Mouse (Mus musculus) Patski (cell line): ENCODE results near the gene Zfp628. TPM values are rescaled to one million over a fixed set of nuclear protein-coding genes. Genes with fewer than 3 reads are reported as not detected.

Experiments
- ATAC-seq: fragments of 100-300 bp; one replicate; pipeline ENCODE4 v1.8.0; 2021
- CTCF ChIA-PET: fragments of 350-600 bp; sonication (Branson Sonifier 250); formaldehyde crosslinking; loops from one replicate; lab custom pipeline; 2022; ENCODE audit warnings: inconsistent platforms; lab: Charles Lee
- POLR2A ChIA-PET: fragments of 350-600 bp; sonication (Branson Sonifier 250); formaldehyde crosslinking; loops from one replicate; lab custom pipeline; 2022; ENCODE audit warnings: antibody characterized with exemption, inconsistent platforms; lab: Charles Lee
- DNase-seq: peaks from one replicate; pipeline ENCODE4 v3.0.0-alpha.2; 2011; ENCODE audit warnings: low read depth, low spot score
- H3K27me3 ChIP-seq: fragments of 371-371 bp; one replicate; pipeline ENCODE4 v1.5.1; 2021
- CTCF ChIP-seq: fragments of 100-300 bp; IDR thresholded peaks from one replicate; pipeline ENCODE4 v1.5.1; 2021
- in situ Hi-C: fragments of 300-500 bp; cut with MboI; formaldehyde crosslinking; loops from 3 replicates; pipeline ENCODE4 v1.11.1; 2018; ENCODE audit warnings: low pct_unique_long_range_greater_than_20kb, mixed read lengths
- polyA plus RNA-seq: library from polyadenylated mRNA; unstranded; gene quantifications from one replicate; pipeline ENCODE4 v1.2.3, GENCODE M21; 2021

The Zfp628 gene
- polyA plus RNA-seq, 1 experiment from 2014 or later, result 8.1 TPM

DNA sequence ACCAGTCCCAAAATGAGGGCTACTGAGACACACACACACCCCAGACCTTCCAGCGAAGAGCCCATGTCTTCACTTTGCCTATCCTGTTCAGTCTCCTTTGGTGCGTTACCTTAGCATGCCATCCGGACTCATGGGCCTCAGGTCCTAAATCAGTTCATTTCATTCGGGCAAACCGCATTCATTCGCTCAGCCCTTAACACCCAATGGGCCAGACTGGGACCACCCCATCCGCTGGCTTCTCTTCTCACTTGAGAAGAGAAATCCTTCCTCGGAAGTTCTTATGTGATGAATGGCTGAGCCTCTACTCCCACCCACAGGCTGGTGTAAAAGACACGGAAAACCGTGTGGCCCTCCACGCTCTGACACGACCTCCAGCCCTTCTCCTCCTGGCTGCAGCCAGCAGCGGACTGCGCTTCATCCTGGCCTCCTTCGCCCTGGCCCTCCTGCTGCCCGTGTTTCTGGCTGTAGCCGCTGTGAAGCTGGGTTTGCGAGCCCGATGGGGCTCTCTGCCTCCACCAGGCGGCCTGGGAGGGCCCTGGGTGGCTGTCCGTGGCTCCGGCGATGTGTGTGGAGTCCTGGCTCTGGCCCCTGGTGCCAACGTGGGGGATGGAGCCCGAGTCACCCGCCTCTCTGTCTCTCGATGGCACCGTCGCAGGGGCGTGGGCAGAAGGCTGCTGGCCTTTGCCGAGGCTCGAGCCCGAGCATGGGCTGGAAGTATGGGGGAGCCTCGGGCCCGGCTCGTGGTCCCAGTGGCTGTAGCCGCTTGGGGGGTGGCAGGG lies 8.8 kb downstream of the Zfp628 start:
- POLR2A ChIA-PET, result no interaction called here
- in situ Hi-C loops, result no loop called here
- no peak for DNase-seq
- ATAC-seq, result no peak
- H3K27me3 ChIP-seq, result no peaks in the 10 kb centered on the region
- TF ChIP-seq CTCF, result no peak
- CTCF ChIA-PET, result interaction anchor here (0.9 kb wide), 1 partner anchor 10 kb away, joined by 3 read pairs; no protein-coding TSS in a partner anchor

DNA sequence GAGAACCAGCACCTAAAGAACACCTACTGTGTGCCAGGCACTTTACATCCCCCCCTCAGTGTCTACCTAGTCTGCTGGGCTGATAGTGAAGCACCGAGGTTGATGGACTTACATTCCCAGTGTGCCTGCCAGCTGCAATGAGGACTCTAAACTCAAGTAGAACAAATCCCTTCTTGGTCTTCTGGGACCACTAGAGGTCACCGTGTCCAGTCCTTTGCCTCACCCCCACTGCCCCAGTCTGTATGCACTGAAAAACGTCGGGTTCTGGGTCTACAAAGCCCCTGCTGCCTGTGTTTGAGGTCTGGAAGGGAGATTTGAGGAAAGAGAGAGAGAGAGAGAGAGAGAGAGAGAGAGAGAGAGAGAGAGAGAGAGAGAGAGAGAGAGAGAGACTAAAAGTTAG lies 9.5 kb downstream of the Zfp628 start:
- ATAC-seq (no peak), DNase-seq (no peak)
- in situ Hi-C loops, result no loop called here
- no peaks in the 10 kb centered on the region for H3K27me3 ChIP-seq
- ChIA-PET CTCF (no interaction called here), POLR2A (interaction anchor here (0.7 to 1.0 kb wide), 2 partner anchors 9 to 1708 kb away, joined by 3 read pairs; no protein-coding TSS in a partner anchor)
- TF ChIP-seq CTCF, result no peak

DNA sequence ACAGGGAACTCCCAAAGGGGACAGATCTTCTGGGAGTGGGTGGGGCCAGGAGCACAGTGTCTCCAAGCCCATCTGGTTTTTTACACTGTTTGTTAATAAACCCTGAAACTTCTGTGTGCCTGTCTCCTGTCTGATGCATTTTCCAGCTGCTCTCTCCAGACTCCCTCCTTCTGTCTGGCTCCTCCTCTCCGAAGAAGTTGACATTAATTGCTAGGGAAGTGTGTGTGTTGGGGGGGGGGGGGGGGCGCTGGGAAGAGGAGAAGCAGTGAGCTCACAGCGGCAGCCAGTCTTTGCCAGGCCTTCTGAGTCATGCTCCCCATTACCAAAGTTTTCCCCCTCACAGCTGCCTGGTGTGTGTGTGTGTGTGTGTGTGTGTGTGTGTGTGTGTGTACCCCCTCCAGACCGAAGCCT lies 9.9 kb downstream of the Zfp628 start:
- peak; percentile 29 for ATAC-seq
- POLR2A ChIA-PET, result interaction anchor here (0.7 to 1.0 kb wide), 2 partner anchors 9 to 1708 kb away, joined by 3 read pairs; no protein-coding TSS in a partner anchor
- TF ChIP-seq CTCF, result no peak
- CTCF ChIA-PET, result interaction anchor here (0.7 to 1.0 kb wide), 3 partner anchors 9 to 16 kb away, joined by 3 to 4 read pairs (median 3); partner anchors contain the start of gene Zfp628
- peak; percentile 41 for DNase-seq
- in situ Hi-C loops, result no loop called here
- no peaks in the 10 kb centered on the region for H3K27me3 ChIP-seq

DNA sequence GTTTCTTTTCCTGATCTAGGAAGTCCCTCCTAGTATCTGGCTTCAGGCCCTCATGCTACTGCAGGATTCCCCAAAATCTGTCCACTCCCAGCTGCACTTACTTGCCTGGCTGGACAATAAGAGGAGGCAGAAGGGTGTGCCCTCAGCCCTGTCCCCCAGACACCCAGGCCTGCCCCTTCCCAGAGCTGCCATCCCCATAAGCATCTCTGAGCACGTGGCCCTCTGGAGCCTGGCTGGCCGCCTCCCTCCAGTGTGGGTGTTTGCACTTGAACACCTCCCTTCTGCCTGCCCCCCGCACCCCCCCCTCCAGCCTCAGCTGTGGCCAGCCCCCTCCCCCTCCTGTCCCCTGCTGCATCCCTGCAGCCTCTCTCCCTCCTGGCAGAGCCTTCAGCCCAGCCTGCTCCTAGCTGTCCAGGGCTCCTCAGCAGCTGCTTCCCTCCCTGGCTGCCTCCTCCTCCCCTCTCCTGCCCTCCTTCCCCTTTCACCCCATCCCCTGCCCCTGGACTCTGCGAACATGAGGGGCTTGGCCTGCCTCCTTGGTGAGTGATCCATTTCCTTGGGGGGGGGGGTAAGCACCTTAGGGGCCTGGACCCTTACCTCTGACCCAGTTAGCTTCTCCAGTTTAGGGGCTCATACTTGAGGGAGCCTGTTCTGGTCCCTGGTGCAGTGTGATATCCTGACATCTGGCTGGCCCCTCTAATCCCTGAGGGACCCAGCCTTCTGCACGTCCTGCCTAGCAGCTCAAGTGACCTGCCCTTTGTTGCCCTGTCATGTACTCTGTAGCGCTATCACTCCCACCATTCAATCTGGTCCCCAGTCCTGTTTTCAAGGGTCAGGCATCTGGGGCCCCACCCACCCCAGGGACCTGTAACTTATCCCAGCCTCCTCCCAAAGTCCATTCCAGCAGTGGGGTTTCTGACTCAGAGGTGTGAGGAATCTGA lies 10.7 kb downstream of the Zfp628 start, which contains the start of gene Ssc5d:
Gene Ssc5d, plus strand, starts transcription at position 345 of the 941 bp plus-strand sequence.
- DNase-seq (no peak), ATAC-seq (peak; percentile 25)
- in situ Hi-C loops, result no loop called here
- ChIA-PET POLR2A (interaction anchor here (0.7 to 1.0 kb wide), 2 partner anchors 10 to 1709 kb away, joined by 3 read pairs; no protein-coding TSS in a partner anchor), CTCF (interaction anchor here (0.7 to 1.0 kb wide), 3 partner anchors 9 to 15 kb away, joined by 3 to 4 read pairs (median 3); partner anchors contain the start of gene Zfp628)
- no peak for TF ChIP-seq CTCF
- no peaks in the 10 kb centered on the region for H3K27me3 ChIP-seq

DNA sequence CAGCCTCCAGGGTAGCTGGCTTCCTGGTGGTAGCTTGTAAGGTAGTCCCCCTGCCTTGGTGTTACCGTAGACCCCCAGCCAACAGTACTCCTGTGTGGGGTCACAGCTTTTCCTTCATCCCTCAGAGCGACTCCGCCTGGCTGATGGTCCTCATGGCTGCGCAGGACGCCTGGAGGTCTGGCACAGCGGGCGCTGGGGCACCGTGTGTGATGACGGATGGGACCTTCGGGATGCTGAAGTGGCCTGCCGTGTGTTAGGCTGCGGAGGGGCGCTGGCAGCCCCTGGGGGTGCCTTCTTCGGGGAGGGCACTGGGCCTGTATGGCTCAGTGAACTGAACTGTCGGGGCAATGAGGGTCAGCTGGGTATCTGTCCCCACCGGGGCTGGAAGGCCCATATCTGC lies 11.8 kb downstream of the Zfp628 start:
- POLR2A ChIA-PET, result interaction anchor here (0.6 kb wide), 1 partner anchor 22 kb away, joined by 6 read pairs; no protein-coding TSS in a partner anchor
- no peak for TF ChIP-seq CTCF
- CTCF ChIA-PET, result interaction anchor here (1.3 kb wide), 1 partner anchor 13 kb away, joined by 4 read pairs; no protein-coding TSS in a partner anchor
- ATAC-seq (no peak), DNase-seq (no peak)
- in situ Hi-C loops, result no loop called here
- no peaks in the 10 kb centered on the region for H3K27me3 ChIP-seq

DNA sequence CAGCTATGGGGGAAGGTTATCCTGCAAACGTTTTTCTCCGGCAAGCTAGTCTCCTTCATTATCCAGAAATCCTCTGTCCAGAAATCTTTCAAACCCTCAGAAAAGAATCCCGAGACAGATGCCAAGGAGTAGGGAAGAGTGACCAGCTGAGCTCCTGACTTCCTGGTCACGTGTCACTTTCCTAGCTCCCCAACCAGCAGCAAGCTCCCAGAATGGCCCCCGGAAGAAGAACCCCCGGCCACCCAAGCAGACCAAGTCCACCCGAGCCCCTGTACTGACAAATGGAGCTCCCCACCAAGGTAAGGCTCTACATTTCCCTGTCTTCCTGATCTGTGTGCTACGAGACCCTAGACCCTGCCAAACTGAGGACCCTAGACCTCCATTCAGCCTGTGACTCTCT lies 12.7 kb downstream of the Zfp628 start:
- no peak for ATAC-seq
- CTCF ChIA-PET, result interaction anchor here (1.3 kb wide), 1 partner anchor 12 kb away, joined by 4 read pairs; no protein-coding TSS in a partner anchor
- no peak for TF ChIP-seq CTCF
- POLR2A ChIA-PET, result interaction anchor here (0.6 kb wide), 1 partner anchor 23 kb away, joined by 6 read pairs; no protein-coding TSS in a partner anchor
- DNase-seq, result no peak
- no peaks in the 10 kb centered on the region for H3K27me3 ChIP-seq
- in situ Hi-C loops, result no loop called here

DNA sequence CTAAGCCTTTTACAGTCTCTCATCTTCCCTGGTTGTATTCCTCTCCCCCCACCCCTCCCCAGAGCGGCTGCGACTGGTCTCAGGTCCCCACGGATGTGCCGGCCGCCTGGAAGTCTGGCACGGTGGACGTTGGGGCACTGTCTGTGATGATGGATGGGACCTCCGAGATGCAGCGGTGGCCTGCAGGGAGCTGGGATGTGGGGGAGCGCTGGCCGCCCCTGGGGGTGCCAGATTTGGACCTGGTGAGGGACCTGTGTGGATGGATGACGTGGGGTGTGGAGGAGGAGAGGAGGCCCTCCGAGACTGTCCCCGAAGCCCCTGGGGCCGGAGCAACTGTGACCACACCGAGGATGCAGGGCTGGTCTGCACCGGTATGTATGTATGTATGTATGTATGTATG lies 13.3 kb downstream of the Zfp628 start:
- H3K27me3 ChIP-seq, result no peaks in the 10 kb centered on the region
- in situ Hi-C loops, result no loop called here
- no peak for DNase-seq
- TF ChIP-seq CTCF, result no peak
- POLR2A ChIA-PET, result no interaction called here
- CTCF ChIA-PET, result interaction anchor here (1.3 kb wide), 1 partner anchor 12 kb away, joined by 4 read pairs; no protein-coding TSS in a partner anchor
- no peak for ATAC-seq

DNA sequence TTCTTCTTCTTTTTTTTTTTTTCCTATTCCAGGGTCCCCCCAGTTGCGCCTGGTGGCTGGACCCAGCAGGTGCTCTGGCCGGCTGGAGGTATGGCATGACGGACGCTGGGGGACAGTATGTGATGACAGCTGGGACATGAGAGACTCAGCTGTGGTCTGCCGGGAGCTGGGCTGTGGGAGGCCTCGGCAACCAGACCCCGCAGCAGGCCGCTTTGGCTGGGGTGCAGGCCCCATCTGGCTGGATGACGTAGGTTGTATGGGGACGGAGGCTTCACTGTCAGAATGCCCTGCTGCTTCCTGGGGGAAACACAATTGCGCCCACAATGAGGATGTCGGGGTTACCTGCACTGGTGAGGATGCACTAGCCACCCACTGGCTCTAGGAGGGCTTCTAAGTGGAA lies 18.1 kb downstream of the Zfp628 start:
- no peak for TF ChIP-seq CTCF
- ChIA-PET CTCF (interaction anchor here (1.5 kb wide), 1 partner anchor 10 kb away, joined by 3 read pairs; no protein-coding TSS in a partner anchor), POLR2A (no interaction called here)
- in situ Hi-C loops, result no loop called here
- no peaks in the 10 kb centered on the region for H3K27me3 ChIP-seq
- ATAC-seq, result no peak
- no peak for DNase-seq

DNA sequence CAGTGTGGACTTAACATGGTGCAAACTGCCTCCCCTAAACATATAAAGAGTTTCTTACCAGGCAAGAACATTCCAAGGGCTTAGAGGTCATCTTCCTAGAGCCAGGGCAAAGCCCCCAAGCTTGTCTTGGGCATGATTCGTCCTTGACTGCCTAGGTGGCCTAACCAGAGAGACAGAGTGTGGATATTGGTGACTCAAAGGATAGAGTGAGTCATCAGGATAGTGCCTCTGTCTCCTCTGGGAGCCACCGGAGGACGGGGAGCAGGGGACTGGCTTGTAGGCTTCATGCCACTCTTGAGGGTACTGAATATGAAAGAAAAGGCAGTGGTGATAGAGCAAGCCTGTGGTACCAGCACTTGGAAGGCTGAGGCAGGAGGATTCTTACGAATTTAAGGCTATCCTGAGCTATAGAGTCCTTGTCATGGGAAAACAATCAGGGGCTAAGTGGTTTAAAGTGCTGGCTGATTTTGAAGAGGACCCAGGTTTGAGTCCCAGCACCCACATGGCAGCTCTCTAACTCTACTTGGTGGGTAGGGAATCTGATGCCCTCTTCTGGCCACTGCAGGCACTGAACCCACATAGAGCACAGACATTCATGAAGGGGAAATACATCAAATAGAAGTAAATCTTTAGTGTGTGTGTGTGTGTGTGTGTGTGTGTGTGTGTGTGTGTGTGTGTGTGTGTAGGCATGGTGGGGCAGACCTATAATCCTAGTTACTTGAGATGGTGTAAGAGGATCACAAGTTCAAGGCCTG lies 19.3 kb downstream of the Zfp628 start:
- ChIA-PET CTCF (interaction anchor here (1.1 to 1.5 kb wide), 2 partner anchors 11 to 14 kb away, joined by 3 read pairs; no protein-coding TSS in a partner anchor), POLR2A (no interaction called here)
- TF ChIP-seq CTCF, result no peak
- in situ Hi-C loops, result no loop called here
- no peaks in the 10 kb centered on the region for H3K27me3 ChIP-seq
- DNase-seq, result no peak
- peak; percentile 54 for ATAC-seq
